Mouse (Mus musculus): ENCODE measurements at regions not wholly inside any gene's neighbourhood (a gene's known extent, or its start where the extent isn't known, plus 50 kb on each side); places are given as distances from the start of the nearest gene placed in this dataset.

- Histone ChIP-seq H3K4me3 (no peak overlapping the region), H3K9ac (replicated peaks) (no peak overlapping the region), H3K36me3 (no peaks in the 10 kb centered on the region), H3K4me1 (0 out of 2 replicates have a peak, but pooled peaks cover 2% of the 10 kb centered on the region), H3K4me2 (replicated peaks) (no peak overlapping the region), H3K27me3 (no peaks in the 10 kb centered on the region), H3K27ac (replicated peaks) (no peak overlapping the region), H3K9me3 (no peaks in the 10 kb centered on the region)
- ATAC-seq (ENCODE audit: low FRiP score, low read depth): no peak
- WGBS: 19% methylated on average over 6 of the region's 6 CpGs
Observed at GRCm38 (mm10) chr5:121078531-121078930, 68.6 kb upstream of the Rph3a start.

- ATAC-seq (ENCODE audit: low FRiP score, low read depth): no peak
- H3K4me2 ChIP-seq (replicated peaks): no peak overlapping the region
- WGBS: 75% methylated on average over 7 of the region's 7 CpGs
Observed at GRCm38 (mm10) chr5:121076741-121077140, 66.8 kb upstream of the Rph3a start.

GRCm38 (mm10) chr5:121068821-121069220 lies 58.9 kb upstream of the Rph3a start:
- H3K9ac ChIP-seq (replicated peaks): no peak overlapping the region; the same call in 1 of the 2 replicates
- no peak overlapping the region for H3K4me2 ChIP-seq (replicated peaks)
- H3K27ac ChIP-seq (replicated peaks): no peak overlapping the region
- H3K27me3 ChIP-seq: 0 out of 2 replicates have a peak, but pooled peaks cover 5% of the 10 kb centered on the region
- H3K4me1 ChIP-seq: peaks cover 5% of the 10 kb centered on the region; the same call in 1 of the 2 replicates
- H3K9me3 ChIP-seq: no peaks in the 10 kb centered on the region
- no peak for ATAC-seq (ENCODE audit: low FRiP score, low read depth)
- no peak overlapping the region for H3K4me3 ChIP-seq
- 4% methylated on average over 11 of the region's 11 CpGs for WGBS
- no peaks in the 10 kb centered on the region for H3K36me3 ChIP-seq

More at GRCm38 (mm10) chr5:121076741-121077140, 66.8 kb upstream of the Rph3a start:
- Histone ChIP-seq H3K4me3 (no peak overlapping the region), H3K9me3 (no peaks in the 10 kb centered on the region), H3K36me3 (no peaks in the 10 kb centered on the region), H3K27me3 (no peaks in the 10 kb centered on the region), H3K4me1 (0 out of 2 replicates have a peak, but pooled peaks cover 2% of the 10 kb centered on the region), H3K9ac (replicated peaks) (no peak overlapping the region), H3K27ac (replicated peaks) (0 out of 2 replicates have a peak overlapping the region, but pooled peaks have one; percentile 42)

GRCm38 (mm10) chr5:121064721-121065120 lies 54.8 kb upstream of the Rph3a start:
- Histone ChIP-seq H3K9me3 (no peaks in the 10 kb centered on the region), H3K27ac (replicated peaks) (0 out of 2 replicates have a peak overlapping the region, but pooled peaks have one; percentile 3), H3K36me3 (no peaks in the 10 kb centered on the region), H3K4me2 (replicated peaks) (no peak overlapping the region), H3K27me3 (0 out of 2 replicates have a peak, but pooled peaks cover 5% of the 10 kb centered on the region), H3K9ac (replicated peaks) (no peak overlapping the region), H3K4me3 (no peak overlapping the region), H3K4me1 (peaks cover 11% of the 10 kb centered on the region)
- no peak for ATAC-seq (ENCODE audit: low FRiP score, low read depth)
- WGBS: 72% methylated on average over 12 of the region's 12 CpGs

GRCm38 (mm10) chr5:121062930-121063584 lies 53.2 kb upstream of the Rph3a start:
- Histone ChIP-seq H3K27me3 (0 out of 2 replicates have a peak, but pooled peaks cover 1% of the 10 kb centered on the region), H3K9ac (replicated peaks) (no peak overlapping the region), H3K9me3 (no peaks in the 10 kb centered on the region), H3K4me1 (peaks cover 6% of the 10 kb centered on the region), H3K36me3 (no peaks in the 10 kb centered on the region), H3K27ac (replicated peaks) (peak overlapping the region; percentile 46; the same call in 1 of the 2 replicates), H3K4me2 (replicated peaks) (no peak overlapping the region), H3K4me3 (no peak overlapping the region)
- 36% methylated on average over 4 of the region's 4 CpGs for WGBS
- no peak for ATAC-seq (ENCODE audit: low FRiP score, low read depth)

GRCm38 (mm10) chr5:121061688-121062087 lies 51.8 kb upstream of the Rph3a start:
- Histone ChIP-seq H3K27ac (replicated peaks) (no peak overlapping the region), H3K36me3 (no peaks in the 10 kb centered on the region), H3K4me1 (peaks cover 6% of the 10 kb centered on the region), H3K9me3 (no peaks in the 10 kb centered on the region), H3K4me2 (replicated peaks) (no peak overlapping the region), H3K27me3 (no peaks in the 10 kb centered on the region), H3K9ac (replicated peaks) (no peak overlapping the region), H3K4me3 (no peak overlapping the region)
- no peak for ATAC-seq (ENCODE audit: low FRiP score, low read depth)
- 82% methylated on average over 2 of the region's 2 CpGs for WGBS

Measured in midbrain, embryonic 12.5 days (tissue).